Mouse (Mus musculus) ES-Bruce4 (cell line): Measurements from ENCODE around the gene Galt. TPM values are rescaled to one million over a fixed set of nuclear protein-coding genes. Genes with fewer than 3 reads are reported as not detected.

Experiments used
- polyA plus RNA-seq: library from polyadenylated mRNA; stranded (reverse); fragments of >200 nt; gene quantifications from 2 replicates; pipeline ENCODE4 v1.2.4, GENCODE M21; 2011; ENCODE audit warnings: low read depth; ENCODE audit not compliant: missing spikeins, insufficient read depth, insufficient read length

Gene Galt
- polyA plus RNA-seq, 1 experiment = 21.7 TPM

Other genes with a start within 250 kb of the Galt start
- gene 1110017D15Rik, start 237.9 kb upstream of the Galt start, polyA plus RNA-seq = not detected in 2 replicates
- gene Fam219a, start 185.7 kb upstream of the Galt start, polyA plus RNA-seq = 3.8 and 4.3 TPM in 2 replicates
- gene Dnaic1, start 185.5 kb upstream of the Galt start, polyA plus RNA-seq = 4.3 and 7.3 TPM in 2 replicates
- 5.3 and 5.4 TPM in 2 replicates for gene Enho, start 114.9 kb upstream of the Galt start, polyA plus RNA-seq
- gene Cntfr, start 58.1 kb upstream of the Galt start, polyA plus RNA-seq = 23.9 and 27.1 TPM in 2 replicates
- 4.5 and 4.7 TPM in 2 replicates for gene Il11ra1, start 55.2 kb upstream of the Galt start, polyA plus RNA-seq
- 23.5 and 23.8 TPM in 2 replicates for gene Rpp25l, start 41.7 kb upstream of the Galt start, polyA plus RNA-seq
- gene Dctn3, start 32.1 kb upstream of the Galt start, polyA plus RNA-seq = 65.1 and 67.6 TPM in 2 replicates
- gene Arid3c, start 24.1 kb upstream of the Galt start, polyA plus RNA-seq = 0.64 and 0.69 TPM in 2 replicates
- gene Sigmar1, start 929 bp downstream of the Galt start, polyA plus RNA-seq = 62.6 and 63.1 TPM in 2 replicates
- 28.4 and 32.8 TPM in 2 replicates for gene Ccl27a, start 19.0 kb downstream of the Galt start, polyA plus RNA-seq
- gene Gm21541, start 148.4 kb downstream of the Galt start, polyA plus RNA-seq = not detected in 2 replicates
- gene Gm20878, start 186.3 kb downstream of the Galt start, polyA plus RNA-seq = 0.94 and 2.3 TPM in 2 replicates
- not detected in 2 replicates for gene Fam205a4, start 210.8 kb downstream of the Galt start, polyA plus RNA-seq